Mouse (Mus musculus) effector memory CD4-positive, alpha-beta T cell, adult 7 months (primary cell): ENCODE measurements around the gene Hist1h2bl. TPM values are rescaled to one million over a fixed set of nuclear protein-coding genes. Genes with fewer than 3 reads are reported as not detected.

ENCODE experiments used
- polyA plus RNA-seq: library from polyadenylated mRNA; unstranded; fragments of 100-300 nt; shearing (Covaris generic); gene quantifications from one replicate; pipeline ENCODE4 v1.2.1, GENCODE M21; 2017

The Hist1h2bl gene
- polyA plus RNA-seq, result not detected

DNA sequence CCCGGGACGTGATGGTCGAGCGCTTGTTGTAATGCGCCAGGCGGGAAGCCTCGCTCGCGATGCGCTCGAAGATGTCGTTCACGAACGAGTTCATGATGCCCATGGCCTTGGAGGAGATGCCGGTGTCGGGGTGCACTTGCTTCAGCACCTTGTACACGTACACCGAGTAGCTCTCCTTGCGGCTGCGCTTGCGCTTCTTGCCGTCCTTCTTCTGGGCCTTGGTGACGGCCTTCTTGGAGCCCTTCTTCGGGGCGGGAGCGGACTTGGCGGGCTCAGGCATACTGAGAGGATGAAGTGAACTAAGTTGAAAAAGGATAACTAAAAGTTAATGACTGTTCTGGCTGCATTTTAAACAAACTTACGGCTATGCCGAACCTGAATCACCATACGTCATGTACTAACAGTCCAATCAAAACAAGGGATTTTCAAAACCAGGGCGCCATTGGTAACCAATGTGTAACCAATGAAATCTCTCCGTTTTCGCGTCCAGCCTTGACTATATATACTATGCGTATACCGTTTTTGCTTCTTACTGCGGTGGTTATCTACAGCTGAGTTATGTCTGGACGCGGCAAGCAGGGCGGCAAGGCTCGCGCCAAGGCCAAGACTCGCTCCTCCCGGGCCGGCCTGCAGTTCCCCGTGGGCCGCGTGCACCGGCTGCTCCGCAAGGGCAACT lies at the start of gene Hist1h2bl, which contains the start of gene Hist1h2ai:
Gene Hist1h2bl, minus strand, starts transcription at position 280 of the 676 bp plus-strand sequence.
Gene Hist1h2ai, plus strand, starts transcription at position 559 of the 676 bp plus-strand sequence.

DNA sequence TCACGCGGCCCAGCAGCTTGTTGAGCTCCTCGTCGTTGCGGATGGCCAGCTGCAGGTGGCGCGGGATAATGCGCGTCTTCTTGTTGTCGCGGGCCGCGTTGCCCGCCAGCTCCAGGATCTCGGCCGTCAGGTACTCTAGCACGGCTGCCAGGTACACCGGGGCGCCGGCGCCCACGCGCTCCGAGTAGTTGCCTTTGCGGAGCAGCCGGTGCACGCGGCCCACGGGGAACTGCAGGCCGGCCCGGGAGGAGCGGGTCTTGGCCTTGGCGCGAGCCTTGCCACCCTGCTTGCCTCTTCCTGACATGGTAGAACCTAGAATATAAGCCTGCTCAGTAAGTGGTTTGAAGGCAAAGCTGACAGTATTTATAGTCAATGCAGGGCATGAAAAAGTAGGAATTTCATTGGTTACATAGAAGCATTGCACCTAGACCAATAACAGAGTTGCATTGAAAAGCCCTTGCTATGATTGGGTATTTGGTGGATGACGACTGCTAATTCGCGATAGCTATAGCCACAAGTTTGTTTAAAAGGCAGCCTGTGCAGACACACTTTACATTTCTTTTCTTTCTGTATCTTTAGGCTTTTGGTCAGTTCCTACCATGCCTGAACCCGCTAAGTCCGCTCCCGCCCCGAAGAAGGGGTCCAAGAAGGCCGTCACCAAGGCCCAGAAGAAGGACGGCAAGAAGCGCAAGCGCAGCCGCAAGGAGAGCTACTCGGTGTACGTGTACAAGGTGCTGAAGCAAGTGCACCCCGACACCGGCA lies 37.8 kb upstream of the Hist1h2bl start, which contains the start of the genes Hist1h2ak and Hist1h2bn:
Gene Hist1h2ak, minus strand, starts transcription at position 304 of the 762 bp plus-strand sequence.
Gene Hist1h2bn, plus strand, starts transcription at position 600 of the 762 bp plus-strand sequence.

GRCm38 (mm10) chr13:21750159-21751017 lies 34.4 kb upstream of the Hist1h2bl start, which contains the start of gene Hist1h4k:
Gene Hist1h4k, minus strand, starts transcription at chr13:21750505.

DNA sequence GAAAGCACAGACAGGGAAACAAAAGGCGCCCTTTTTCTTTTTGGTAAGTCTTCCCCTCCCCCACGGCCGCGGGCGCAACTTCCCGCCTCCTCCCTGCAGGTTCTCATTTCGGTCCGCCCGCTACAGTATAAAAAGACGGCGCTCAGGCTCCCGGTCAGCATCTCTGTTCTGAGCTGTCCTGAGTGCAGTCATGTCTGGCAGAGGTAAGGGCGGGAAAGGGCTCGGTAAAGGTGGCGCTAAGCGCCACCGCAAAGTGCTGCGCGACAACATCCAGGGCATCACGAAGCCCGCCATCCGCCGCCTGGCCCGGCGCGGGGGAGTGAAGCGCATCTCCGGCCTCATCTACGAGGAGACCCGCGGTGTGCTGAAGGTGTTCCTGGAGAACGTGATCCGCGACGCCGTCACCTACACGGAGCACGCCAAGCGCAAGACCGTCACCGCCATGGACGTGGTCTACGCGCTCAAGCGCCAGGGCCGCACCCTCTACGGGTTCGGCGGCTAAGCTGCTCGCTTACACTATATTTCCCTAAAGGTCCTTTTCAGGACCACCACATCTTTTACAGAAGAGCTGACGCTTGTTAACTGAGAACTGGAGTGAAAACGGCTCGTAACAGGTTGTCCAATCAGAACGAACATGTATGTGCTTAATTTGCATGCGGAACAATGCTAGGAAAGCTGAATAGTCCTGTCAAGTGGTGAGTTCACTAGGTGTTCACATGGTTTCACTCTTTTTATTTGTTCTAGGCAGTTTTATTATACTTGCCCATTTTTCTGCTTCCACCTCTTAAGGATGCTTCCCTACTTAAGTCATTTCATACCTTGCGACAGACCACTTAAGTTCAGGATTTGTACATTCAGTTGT lies 19.2 kb upstream of the Hist1h2bl start, which contains the start of gene Hist1h4j:
Gene Hist1h4j, plus strand, starts transcription at position 159 of the 862 bp plus-strand sequence.

GRCm38 (mm10) chr13:21721757-21722372 lies 5.9 kb upstream of the Hist1h2bl start, which contains the start of gene Hist1h2bm:
Gene Hist1h2bm, plus strand, starts transcription at chr13:21722044.

DNA sequence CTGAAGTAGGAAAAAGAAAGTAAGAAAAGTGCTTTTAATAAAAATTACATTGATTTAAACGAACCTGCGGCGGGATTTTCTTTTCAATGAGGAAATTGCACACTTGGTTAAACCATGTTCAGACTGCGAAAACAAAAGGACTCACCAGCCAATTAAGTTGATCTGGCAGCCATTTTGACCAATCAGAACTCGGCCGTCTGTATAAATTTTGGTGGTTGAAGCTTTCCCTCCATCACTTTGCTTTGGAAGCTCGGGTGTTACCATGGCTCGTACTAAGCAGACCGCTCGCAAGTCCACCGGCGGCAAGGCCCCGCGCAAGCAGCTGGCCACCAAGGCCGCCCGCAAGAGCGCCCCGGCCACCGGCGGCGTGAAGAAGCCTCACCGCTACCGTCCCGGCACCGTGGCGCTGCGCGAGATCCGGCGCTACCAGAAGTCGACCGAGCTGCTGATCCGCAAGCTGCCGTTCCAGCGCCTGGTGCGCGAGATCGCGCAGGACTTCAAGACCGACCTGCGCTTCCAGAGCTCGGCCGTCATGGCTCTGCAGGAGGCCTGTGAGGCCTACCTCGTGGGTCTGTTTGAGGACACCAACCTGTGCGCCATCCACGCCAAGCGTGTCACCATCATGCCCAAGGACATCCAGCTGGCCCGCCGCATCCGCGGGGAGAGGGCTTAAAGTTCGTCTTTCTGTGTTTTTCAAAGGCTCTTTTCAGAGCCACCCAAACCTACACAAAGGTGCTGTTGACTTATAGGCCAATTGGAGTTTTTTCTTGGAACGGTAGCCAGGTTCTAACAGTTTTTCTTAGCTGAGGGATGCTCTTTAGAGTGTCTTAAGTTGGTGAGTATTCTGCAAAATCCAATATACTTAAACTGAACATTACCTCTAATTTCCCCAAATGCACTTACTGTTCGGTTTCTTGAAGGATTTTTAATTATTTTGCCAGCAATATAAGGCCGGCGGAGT lies 1.7 kb upstream of the Hist1h2bl start, which contains the start of gene Hist1h3h:
Gene Hist1h3h, plus strand, starts transcription at position 263 of the 961 bp plus-strand sequence.

DNA sequence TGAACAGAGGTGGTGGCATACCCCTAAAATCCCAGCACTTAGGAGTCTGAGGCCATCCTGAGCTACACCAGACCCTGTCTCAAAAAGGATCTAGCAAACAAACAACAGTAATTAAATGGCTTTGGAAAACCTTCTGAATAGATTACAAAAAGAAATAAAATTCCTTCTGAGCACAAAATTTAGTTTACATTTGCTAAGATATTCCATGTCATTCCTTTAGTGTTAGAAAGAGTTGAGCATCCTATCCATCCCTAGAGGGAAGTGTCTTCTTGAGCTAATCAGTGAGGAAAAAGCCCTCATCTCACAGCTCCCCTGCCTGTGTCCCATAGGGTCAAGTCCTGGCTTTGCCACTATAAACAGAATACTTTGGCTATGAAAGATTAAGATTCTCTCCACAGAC lies 18.1 kb downstream of the Hist1h2bl start, which contains the start of gene Olfr1359:
Gene Olfr1359, plus strand, starts transcription at position 301 of the 400 bp plus-strand sequence.

GRCm38 (mm10) chr13:21677305-21677704 lies 38.6 kb downstream of the Hist1h2bl start, which contains the start of gene Olfr1360:
Gene Olfr1360, minus strand, starts transcription at chr13:21677405.

Other genes starting within 250 kb of the Hist1h2bl start
- not detected for gene Nkapl, start 247.6 kb downstream of the Hist1h2bl start, polyA plus RNA-seq
- gene Zkscan4, start 237.2 kb downstream of the Hist1h2bl start, polyA plus RNA-seq, result not detected
- gene Gm10065, start 236.7 kb downstream of the Hist1h2bl start, polyA plus RNA-seq, result not detected
- 0.21 TPM for gene AK157302, start 220.9 kb downstream of the Hist1h2bl start, polyA plus RNA-seq
- gene Gm11273, start 214.7 kb downstream of the Hist1h2bl start, polyA plus RNA-seq, result 11.8 TPM
- gene Zkscan8, start 185.0 kb downstream of the Hist1h2bl start, polyA plus RNA-seq, result 2.6 TPM
- gene Olfr1366, start 173.3 kb downstream of the Hist1h2bl start, polyA plus RNA-seq, result not detected
- gene Olfr1535, start 156.2 kb downstream of the Hist1h2bl start, polyA plus RNA-seq, result 0.35 TPM
- gene Olfr1364, start 134.4 kb downstream of the Hist1h2bl start, polyA plus RNA-seq, result not detected
- not detected for gene Olfr1362, start 102.1 kb downstream of the Hist1h2bl start, polyA plus RNA-seq
- not detected for gene Olfr11, start 73.6 kb downstream of the Hist1h2bl start, polyA plus RNA-seq
- not detected for gene Olfr1361, start 52.8 kb downstream of the Hist1h2bl start, polyA plus RNA-seq
- 0.26 TPM for gene Olfr1360, start 38.7 kb downstream of the Hist1h2bl start, polyA plus RNA-seq
- not detected for gene Olfr1359, start 18.0 kb downstream of the Hist1h2bl start, polyA plus RNA-seq
- gene Hist1h2ai, start 279 bp upstream of the Hist1h2bl start, polyA plus RNA-seq, result not detected
- 3.6 TPM for gene Hist1h3h, start 1.5 kb upstream of the Hist1h2bl start, polyA plus RNA-seq
- not detected for gene Hist1h2bm, start 5.9 kb upstream of the Hist1h2bl start, polyA plus RNA-seq
- gene Hist1h4j, start 18.9 kb upstream of the Hist1h2bl start, polyA plus RNA-seq, result 0.93 TPM
- 15.4 TPM for gene Hist1h4k, start 34.4 kb upstream of the Hist1h2bl start, polyA plus RNA-seq
- not detected for gene Hist1h2ak, start 37.7 kb upstream of the Hist1h2bl start, polyA plus RNA-seq
- not detected for gene Hist1h2bn, start 38.0 kb upstream of the Hist1h2bl start, polyA plus RNA-seq
- gene Hist1h1b, start 64.5 kb upstream of the Hist1h2bl start, polyA plus RNA-seq, result not detected
- gene Hist1h3i, start 67.2 kb upstream of the Hist1h2bl start, polyA plus RNA-seq, result not detected
- not detected for gene Hist1h2an, start 71.1 kb upstream of the Hist1h2bl start, polyA plus RNA-seq
- gene Hist1h2bp, start 71.3 kb upstream of the Hist1h2bl start, polyA plus RNA-seq, result not detected
- gene Hist1h2bq, start 94.1 kb upstream of the Hist1h2bl start, polyA plus RNA-seq, result 4.2 TPM
- not detected for gene Hist1h2ao, start 94.3 kb upstream of the Hist1h2bl start, polyA plus RNA-seq
- gene Hist1h4m, start 95.6 kb upstream of the Hist1h2bl start, polyA plus RNA-seq, result not detected
- 20.0 TPM for gene Hist1h4n, start 116.1 kb upstream of the Hist1h2bl start, polyA plus RNA-seq
- 30.1 TPM for gene Hist1h2ap, start 117.4 kb upstream of the Hist1h2bl start, polyA plus RNA-seq
- 4.6 TPM for gene Hist1h2br, start 117.6 kb upstream of the Hist1h2bl start, polyA plus RNA-seq
- gene Zfp184, start 229.0 kb upstream of the Hist1h2bl start, polyA plus RNA-seq, result 2.4 TPM